Mouse (Mus musculus): Measurements from ENCODE around the gene Hist4h4. TPM values are rescaled to one million over a fixed set of nuclear protein-coding genes. Genes with fewer than 3 reads are reported as not detected.

The Hist4h4 gene
- total and polyA plus RNA-seq, 3 experiments, result 0.16 to 78.2 (median 3.6) TPM

DNA sequence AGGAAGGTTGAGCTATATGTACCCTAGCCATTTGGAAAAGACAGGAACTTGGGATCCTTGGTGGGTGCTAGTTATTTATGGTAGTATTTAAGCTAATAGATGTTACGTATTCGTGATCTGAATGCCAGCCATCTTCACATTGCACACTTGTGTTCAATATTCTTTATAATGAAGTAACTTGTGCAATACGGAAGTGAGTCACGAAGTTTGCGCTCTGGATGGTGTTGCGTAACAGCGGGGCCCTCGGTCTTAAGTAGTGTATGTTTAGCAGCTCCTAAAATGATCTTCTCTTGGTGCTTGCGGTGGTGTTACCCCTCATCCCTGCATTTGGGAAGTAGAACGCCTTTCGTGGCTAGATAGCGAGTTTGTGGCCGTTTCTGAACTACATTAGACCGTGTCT is 4.9 kb upstream of the Hist4h4 start:
- DNase-seq (ENCODE audit: extremely low read depth), result peak; percentile 61

DNA sequence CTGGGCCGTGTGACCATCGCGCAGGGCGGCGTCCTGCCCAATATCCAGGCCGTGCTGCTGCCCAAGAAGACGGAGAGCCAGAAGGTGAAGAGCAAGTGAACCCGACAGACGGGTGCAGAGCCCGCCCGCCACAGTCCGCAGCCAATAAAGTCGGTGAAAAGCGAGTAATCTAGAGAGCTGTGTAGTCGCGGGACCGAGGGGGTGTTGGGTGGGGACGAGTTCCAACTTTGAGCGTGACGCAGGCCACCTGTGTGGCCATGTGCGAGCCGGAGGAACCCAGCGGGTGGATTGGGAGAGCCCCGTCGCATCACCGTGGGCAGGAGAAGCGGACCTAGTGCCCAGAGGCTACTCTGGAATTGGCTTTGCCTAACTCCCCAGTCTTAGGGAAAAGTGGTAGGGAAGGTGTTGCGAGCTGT is 4.4 kb upstream of the Hist4h4 start:
- Histone ChIP-seq H3K36me3 (replicated peaks in 1 of 2; ENCODE audit: control insufficient read depth in 1 of 2, insufficient read depth in 1 of 2, low read length in 1 of 2) (peaks cover 14 to 30% of the 10 kb centered on the region in 2 experiments), H3K9me3 (replicated peaks; ENCODE audit: low read length) (no peaks in the 10 kb centered on the region), H3K27me3 (replicated peaks) (no peaks in the 10 kb centered on the region), H3K27ac (ENCODE audit: insufficient read depth, low read depth) (peak overlapping the region; percentile 58), H3K4me2 (ENCODE audit: insufficient read depth, low read depth, poor library complexity, severe bottlenecking) (peak overlapping the region; percentile 94; the same call in 1 of the 2 replicates), H3K79me2 (replicated peaks; ENCODE audit: control insufficient read depth, extremely low read depth, insufficient read depth, poor library complexity, severe bottlenecking) (peaks cover 30% of the 10 kb centered on the region), H3K4me1 (ENCODE audit: control insufficient read depth in 1 of 2, insufficient read depth in 2 of 2) (peaks cover 6 to 50% of the 10 kb centered on the region in 2 experiments), H3K4me3 (replicated peaks in 1 of 3; ENCODE audit: low read depth in 2 of 3, low read length in 2 of 3, poor library complexity in 1 of 3) (peak overlapping the region; percentile 86 to 92 (median 90)), H3K9ac (ENCODE audit: insufficient read depth, low read depth) (peak overlapping the region; percentile 67)
- no peak for DNase-seq (ENCODE audit: extremely low read depth)
- dilution Hi-C loops (cut with MboI; ENCODE audit: extremely low pct_ligation_motif_present, extremely low pct_unique_long_range_greater_than_20kb, low sequenced_read_pairs), result no loop called here
- TF ChIP-seq ZNF384 (IDR thresholded peaks at IDR 0.05; ENCODE audit: low read depth, low read length) (no peak), CHD1 (IDR thresholded peaks at IDR 0.05; ENCODE audit: low read depth, low read length) (no peak; the same call in 1 of the 2 replicates), ZMIZ1 (IDR thresholded peaks at IDR 0.05; ENCODE audit: low read depth, low read length) (no peak), JUN (IDR thresholded peaks at IDR 0.05; ENCODE audit: insufficient read depth, low read depth, low read length) (no peak), MYC (IDR thresholded peaks at IDR 0.05; ENCODE audit: low read depth, low read length) (0 out of 2 replicates have a peak, but pooled peaks have one; percentile 32), MAX (IDR thresholded peaks at IDR 0.05; ENCODE audit: low read length) (peak; percentile 63), JUND (conservative IDR thresholded peaks at IDR 0.05; ENCODE audit: low read depth, low read length) (no peak), MEF2A (IDR thresholded peaks at IDR 0.05; ENCODE audit: borderline replicate concordance, low read depth, low read length) (no peak), USF2 (conservative IDR thresholded peaks at IDR 0.05; ENCODE audit: low read depth, low read length) (no peak), KAT2A (IDR thresholded peaks at IDR 0.05; ENCODE audit: insufficient replicate concordance, low read length) (no peak), PAX5 (IDR thresholded peaks at IDR 0.05; ENCODE audit: low read length) (no peak), HCFC1 (IDR thresholded peaks at IDR 0.05; ENCODE audit: low read depth, low read length) (no peak), RAD21 (IDR thresholded peaks at IDR 0.05; ENCODE audit: low read depth, low read length) (no peak), IRF4 (IDR thresholded peaks at IDR 0.05; ENCODE audit: low read depth, low read length) (no peak), MAFK (IDR thresholded peaks at IDR 0.05; ENCODE audit: insufficient replicate concordance, low read length) (no peak), MXI1 (IDR thresholded peaks at IDR 0.05; ENCODE audit: low read depth, low read length) (peak; percentile 24), ETS1 (conservative IDR thresholded peaks at IDR 0.05; ENCODE audit: low read depth, low read length) (no peak), BHLHE40 (IDR thresholded peaks at IDR 0.05; ENCODE audit: low read depth, low read length) (no peak), SMC3 (IDR thresholded peaks at IDR 0.05; ENCODE audit: low read depth, low read length) (no peak), GABPA (IDR thresholded peaks at IDR 0.05; ENCODE audit: insufficient replicate concordance, low read depth, low read length) (no peak), RCOR1 (conservative IDR thresholded peaks at IDR 0.05; ENCODE audit: low read depth, low read length) (no peak), USF1 (IDR thresholded peaks at IDR 0.05; ENCODE audit: low read depth, low read length) (no peak), ZKSCAN1 (IDR thresholded peaks at IDR 0.05; ENCODE audit: borderline replicate concordance, low read depth, low read length) (no peak), ELF1 (IDR thresholded peaks at IDR 0.05; ENCODE audit: low read depth, low read length) (no peak), TCF12 (IDR thresholded peaks at IDR 0.05; ENCODE audit: low read depth, low read length) (0 out of 2 replicates have a peak, but pooled peaks have one; percentile 6)
- in situ Hi-C loops (cut with MboI; ENCODE audit: low pct_ligation_motif_present, low pct_unique_long_range_greater_than_20kb, low sequenced_read_pairs), result no loop called here

More for the DNA sequence above, 4.9 kb upstream of the Hist4h4 start:
- Histone ChIP-seq H3K27me3 (replicated peaks) (no peaks in the 10 kb centered on the region), H3K4me1 (ENCODE audit: control insufficient read depth in 1 of 2, insufficient read depth in 2 of 2) (peaks cover 6 to 50% of the 10 kb centered on the region in 2 experiments), H3K36me3 (replicated peaks in 1 of 2; ENCODE audit: control insufficient read depth in 1 of 2, insufficient read depth in 1 of 2, low read length in 1 of 2) (peaks cover 18 to 35% of the 10 kb centered on the region in 2 experiments), H3K4me2 (ENCODE audit: insufficient read depth, low read depth, poor library complexity, severe bottlenecking) (peak overlapping the region; percentile 94), H3K4me3 (replicated peaks in 1 of 3; ENCODE audit: low read depth in 2 of 3, low read length in 2 of 3, poor library complexity in 1 of 3) (peak overlapping the region; percentile 86 to 92 (median 90)), H3K9ac (ENCODE audit: insufficient read depth, low read depth) (peak overlapping the region; percentile 67), H3K9me3 (replicated peaks; ENCODE audit: low read length) (no peaks in the 10 kb centered on the region), H3K27ac (ENCODE audit: insufficient read depth, low read depth) (peak overlapping the region; percentile 58; the same call in 1 of the 2 replicates), H3K79me2 (replicated peaks; ENCODE audit: control insufficient read depth, extremely low read depth, insufficient read depth, poor library complexity, severe bottlenecking) (peaks cover 30% of the 10 kb centered on the region)
- in situ Hi-C loops (cut with MboI; ENCODE audit: low pct_ligation_motif_present, low pct_unique_long_range_greater_than_20kb, low sequenced_read_pairs) (no loop called here), dilution Hi-C loops (cut with MboI; ENCODE audit: extremely low pct_ligation_motif_present, extremely low pct_unique_long_range_greater_than_20kb, low sequenced_read_pairs) (no loop called here)
- TF ChIP-seq POLR2A (IDR thresholded peaks at IDR 0.05; ENCODE audit: low read depth, low read length) (peak; percentile 37; the same call in 1 of the 2 replicates), IRF4 (IDR thresholded peaks at IDR 0.05; ENCODE audit: low read depth, low read length) (peak; percentile 28; the same call in 1 of the 2 replicates), SIN3A (IDR thresholded peaks at IDR 0.05; ENCODE audit: low read length) (peak; percentile 69), ELF1 (IDR thresholded peaks at IDR 0.05; ENCODE audit: low read depth, low read length) (peak; percentile 73), TBP (conservative IDR thresholded peaks at IDR 0.05; ENCODE audit: low read depth, low read length) (0 out of 2 replicates have a peak, but pooled peaks have one; percentile 26), MYC (IDR thresholded peaks at IDR 0.05; ENCODE audit: low read depth, low read length) (peak; percentile 26; the same call in 1 of the 2 replicates), MAFK (IDR thresholded peaks at IDR 0.05; ENCODE audit: insufficient replicate concordance, low read length) (no peak), HCFC1 (IDR thresholded peaks at IDR 0.05; ENCODE audit: low read depth, low read length) (peak; percentile 11; the same call in 1 of the 2 replicates), ZNF384 (IDR thresholded peaks at IDR 0.05; ENCODE audit: low read depth, low read length) (0 out of 2 replicates have a peak, but pooled peaks have one; percentile 7), USF2 (conservative IDR thresholded peaks at IDR 0.05; ENCODE audit: low read depth, low read length) (no peak), BHLHE40 (IDR thresholded peaks at IDR 0.05; ENCODE audit: low read depth, low read length) (no peak), POLR2AphosphoS2 (IDR thresholded peaks at IDR 0.05; ENCODE audit: low read depth, low read length) (no peak), MAZ (IDR thresholded peaks at IDR 0.05; ENCODE audit: low read depth, low read length) (no peak), JUND (conservative IDR thresholded peaks at IDR 0.05; ENCODE audit: low read depth, low read length) (no peak), SMC3 (IDR thresholded peaks at IDR 0.05; ENCODE audit: low read depth, low read length) (no peak)
